Mouse (Mus musculus): ENCODE data around the gene Wbp2. TPM values are rescaled to one million over a fixed set of nuclear protein-coding genes. Genes with fewer than 3 reads are reported as not detected.
A peak's percentile ranks its signal among the peaks of the same experiment; 100 is the strongest.

Wbp2 gene
- polyA plus RNA-seq, 1 experiment from 2014 or later: 135 TPM

- H3K4me2 ChIP-seq (ENCODE audit: low read depth, low read length): no peak overlapping the region
- 96% methylated on average over 1 of the region's 1 CpGs for WGBS
- H3K36me3 ChIP-seq (ENCODE audit: control insufficient read depth, insufficient read depth, low read length): peaks cover 13% of the 10 kb centered on the region
Observed at GRCm38 (mm10) chr11:116043286-116043685, 43.5 kb downstream of the Wbp2 start.

DNA sequence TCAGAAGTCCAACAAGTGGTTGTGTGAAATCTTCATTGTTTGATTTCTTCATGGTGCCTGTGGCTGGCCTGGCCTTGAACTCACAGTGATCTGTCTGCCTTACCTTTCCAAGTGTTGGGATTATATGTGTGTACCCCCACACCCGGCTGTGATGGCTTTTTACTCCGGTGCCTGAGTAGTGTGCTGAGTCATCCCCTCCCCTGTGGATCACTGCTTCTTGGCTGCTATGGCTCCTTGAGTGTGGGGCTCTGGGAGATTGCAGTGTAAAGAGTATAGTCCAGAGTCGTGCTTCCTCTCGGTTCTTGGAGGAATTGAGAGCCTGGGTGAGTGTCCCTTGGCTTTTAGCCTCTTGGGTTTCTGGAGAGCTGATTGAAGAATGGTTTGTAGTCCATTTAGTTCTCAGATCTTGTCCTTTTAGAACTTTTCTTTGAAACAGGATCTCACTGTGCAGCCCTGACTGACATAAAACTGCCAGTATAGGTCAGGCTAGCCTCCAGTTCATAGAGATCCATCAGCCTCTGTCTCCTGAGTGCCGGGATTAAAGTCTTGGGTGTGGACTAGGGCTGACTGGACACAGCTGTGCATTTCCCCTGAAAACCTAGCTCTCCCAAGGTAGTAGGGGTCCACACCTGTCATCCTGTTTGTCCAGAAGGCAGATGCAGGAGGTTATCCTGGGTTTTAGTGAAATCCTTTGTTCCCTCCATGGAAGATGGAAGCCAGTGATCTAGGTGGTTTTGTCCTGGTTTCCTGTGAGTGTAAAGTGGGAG is 44.2 kb downstream of the Wbp2 start:
- H3K27ac ChIP-seq (ENCODE audit: low read length): no peak overlapping the region
- no peak overlapping the region for H3K4me3 ChIP-seq (ENCODE audit: low read length)
- no peak for ATAC-seq
- 80% methylated on average over 5 of the region's 5 CpGs for WGBS
- no peaks in the 10 kb centered on the region for H3K9me3 ChIP-seq (ENCODE audit: control insufficient read depth, low read length)
- H3K4me2 ChIP-seq (ENCODE audit: low read depth, low read length): no peak overlapping the region
- H3K27me3 ChIP-seq (replicated peaks; ENCODE audit: control insufficient read depth, insufficient read depth, low read length): no peaks in the 10 kb centered on the region
- H3K4me1 ChIP-seq (ENCODE audit: control insufficient read depth, insufficient read depth, low read length): no peaks in the 10 kb centered on the region
- H3K36me3 ChIP-seq (ENCODE audit: control insufficient read depth, insufficient read depth, low read length): peaks cover 10% of the 10 kb centered on the region; the same call in 1 of the 2 replicates
- no peak overlapping the region for H3K9ac ChIP-seq (ENCODE audit: low read depth, low read length)

More at GRCm38 (mm10) chr11:116043286-116043685, 43.5 kb downstream of the Wbp2 start:
- H3K4me3 ChIP-seq (ENCODE audit: low read length): no peak overlapping the region
- H3K4me1 ChIP-seq (ENCODE audit: control insufficient read depth, insufficient read depth, low read length): no peaks in the 10 kb centered on the region
- no peaks in the 10 kb centered on the region for H3K27me3 ChIP-seq (replicated peaks; ENCODE audit: control insufficient read depth, insufficient read depth, low read length)
- H3K9ac ChIP-seq (ENCODE audit: low read depth, low read length): no peak overlapping the region
- no peak for ATAC-seq
- H3K27ac ChIP-seq (ENCODE audit: low read length): no peak overlapping the region
- H3K9me3 ChIP-seq (ENCODE audit: control insufficient read depth, low read length): no peaks in the 10 kb centered on the region

DNA sequence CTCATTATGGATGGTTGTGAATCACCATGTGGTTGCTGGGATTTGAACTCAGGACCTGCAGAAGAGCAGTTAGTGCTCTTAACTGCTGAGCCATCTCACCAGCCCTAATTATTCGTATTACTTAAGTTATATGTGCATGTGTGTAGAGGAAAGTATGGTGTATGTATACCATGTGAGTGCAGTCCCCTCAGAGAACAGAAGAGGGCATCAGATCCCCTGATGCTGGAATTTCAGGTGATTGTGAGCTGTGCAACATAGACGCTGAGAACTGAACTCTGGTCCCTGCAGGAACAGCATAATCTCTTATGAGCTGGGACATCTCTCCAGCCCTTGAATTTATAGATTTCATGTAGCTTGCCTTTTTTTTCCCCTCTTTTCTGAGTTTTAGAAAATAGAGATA is 45.0 kb downstream of the Wbp2 start:
- no peak overlapping the region for H3K4me2 ChIP-seq (ENCODE audit: low read depth, low read length)
- WGBS: 99% methylated on average over 2 of the region's 2 CpGs
- no peak overlapping the region for H3K27ac ChIP-seq (ENCODE audit: low read length)
- no peaks in the 10 kb centered on the region for H3K4me1 ChIP-seq (ENCODE audit: control insufficient read depth, insufficient read depth, low read length)
- no peak for ATAC-seq
- no peaks in the 10 kb centered on the region for H3K27me3 ChIP-seq (replicated peaks; ENCODE audit: control insufficient read depth, insufficient read depth, low read length)
- peaks cover 10% of the 10 kb centered on the region; the same call in 1 of the 2 replicates for H3K36me3 ChIP-seq (ENCODE audit: control insufficient read depth, insufficient read depth, low read length)
- no peak overlapping the region for H3K9ac ChIP-seq (ENCODE audit: low read depth, low read length)
- H3K9me3 ChIP-seq (ENCODE audit: control insufficient read depth, low read length): no peaks in the 10 kb centered on the region
- H3K4me3 ChIP-seq (ENCODE audit: low read length): no peak overlapping the region

DNA sequence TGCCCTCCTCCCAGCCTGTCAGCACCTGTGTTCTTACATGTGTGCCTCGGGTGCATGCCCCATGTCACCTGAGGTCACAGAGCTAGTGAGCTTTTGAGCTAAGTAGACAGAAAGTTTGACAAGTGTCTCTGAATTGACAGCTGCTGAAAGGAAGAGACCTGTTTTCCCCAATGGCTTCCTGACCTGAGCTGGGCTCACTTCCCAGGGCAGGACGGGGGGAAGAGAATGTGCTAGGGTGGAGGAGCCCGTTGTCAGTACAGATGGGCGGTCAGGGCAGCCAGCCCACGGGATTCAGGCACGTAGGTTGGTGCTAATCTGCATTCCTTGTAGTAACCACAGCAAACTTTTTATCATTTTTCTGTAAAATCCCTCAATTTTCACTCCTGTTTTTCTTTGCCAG is 46.2 kb downstream of the Wbp2 start:
- Histone ChIP-seq H3K27me3 (replicated peaks; ENCODE audit: control insufficient read depth, insufficient read depth, low read length) (no peaks in the 10 kb centered on the region), H3K4me2 (ENCODE audit: low read depth, low read length) (no peak overlapping the region), H3K36me3 (ENCODE audit: control insufficient read depth, insufficient read depth, low read length) (peaks cover 8% of the 10 kb centered on the region; the same call in 1 of the 2 replicates), H3K27ac (ENCODE audit: low read length) (no peak overlapping the region), H3K9me3 (ENCODE audit: control insufficient read depth, low read length) (no peaks in the 10 kb centered on the region), H3K4me3 (ENCODE audit: low read length) (no peak overlapping the region), H3K4me1 (ENCODE audit: control insufficient read depth, insufficient read depth, low read length) (no peaks in the 10 kb centered on the region), H3K9ac (ENCODE audit: low read depth, low read length) (no peak overlapping the region)
- no peak for ATAC-seq
- 88% methylated on average over 6 of the region's 6 CpGs for WGBS

DNA sequence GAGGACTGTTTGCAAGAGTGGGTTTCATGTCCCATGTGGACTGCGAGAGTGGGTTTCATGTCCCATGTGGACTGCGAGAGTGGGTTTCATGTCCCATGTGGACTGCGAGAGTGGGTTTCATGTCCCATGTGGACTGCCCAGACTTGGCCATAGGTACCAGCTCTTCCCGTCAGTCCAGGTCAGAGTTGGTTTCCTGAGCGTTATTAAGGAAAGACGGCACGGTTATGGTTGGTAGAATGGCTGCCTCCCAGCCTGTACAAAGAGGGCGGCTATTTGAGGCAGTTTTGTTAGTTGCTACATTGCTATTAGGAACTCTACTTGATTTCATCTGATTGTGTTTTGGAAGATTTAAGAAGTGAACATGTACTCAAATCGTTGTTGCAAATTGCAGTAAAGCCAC is 49.0 kb downstream of the Wbp2 start:
- H3K4me1 ChIP-seq (ENCODE audit: control insufficient read depth, insufficient read depth, low read length): peaks cover under 1% of the 10 kb centered on the region; the same call in 1 of the 2 replicates
- no peaks in the 10 kb centered on the region for H3K27me3 ChIP-seq (replicated peaks; ENCODE audit: control insufficient read depth, insufficient read depth, low read length)
- no peak overlapping the region for H3K27ac ChIP-seq (ENCODE audit: low read length)
- no peak overlapping the region for H3K9ac ChIP-seq (ENCODE audit: low read depth, low read length)
- ATAC-seq: no peak
- H3K36me3 ChIP-seq (ENCODE audit: control insufficient read depth, insufficient read depth, low read length): peaks cover 3% of the 10 kb centered on the region; the same call in 1 of the 2 replicates
- 90% methylated on average over 9 of the region's 9 CpGs for WGBS
- no peak overlapping the region for H3K4me2 ChIP-seq (ENCODE audit: low read depth, low read length)
- H3K4me3 ChIP-seq (ENCODE audit: low read length): no peak overlapping the region
- H3K9me3 ChIP-seq (ENCODE audit: control insufficient read depth, low read length): no peaks in the 10 kb centered on the region

- no peak for ATAC-seq
- no peak overlapping the region for H3K9ac ChIP-seq (ENCODE audit: low read depth, low read length)
- H3K9me3 ChIP-seq (ENCODE audit: control insufficient read depth, low read length): no peaks in the 10 kb centered on the region
- H3K27me3 ChIP-seq (replicated peaks; ENCODE audit: control insufficient read depth, insufficient read depth, low read length): no peaks in the 10 kb centered on the region
- no peak overlapping the region for H3K4me3 ChIP-seq (ENCODE audit: low read length)
- H3K27ac ChIP-seq (ENCODE audit: low read length): no peak overlapping the region
- peaks cover 7% of the 10 kb centered on the region for H3K4me1 ChIP-seq (ENCODE audit: control insufficient read depth, insufficient read depth, low read length)
- H3K4me2 ChIP-seq (ENCODE audit: low read depth, low read length): no peak overlapping the region
- WGBS: 86% methylated on average over 3 of the region's 3 CpGs
- H3K36me3 ChIP-seq (ENCODE audit: control insufficient read depth, insufficient read depth, low read length): no peaks in the 10 kb centered on the region
Observed at GRCm38 (mm10) chr11:116036671-116037070, 50.1 kb downstream of the Wbp2 start.

DNA sequence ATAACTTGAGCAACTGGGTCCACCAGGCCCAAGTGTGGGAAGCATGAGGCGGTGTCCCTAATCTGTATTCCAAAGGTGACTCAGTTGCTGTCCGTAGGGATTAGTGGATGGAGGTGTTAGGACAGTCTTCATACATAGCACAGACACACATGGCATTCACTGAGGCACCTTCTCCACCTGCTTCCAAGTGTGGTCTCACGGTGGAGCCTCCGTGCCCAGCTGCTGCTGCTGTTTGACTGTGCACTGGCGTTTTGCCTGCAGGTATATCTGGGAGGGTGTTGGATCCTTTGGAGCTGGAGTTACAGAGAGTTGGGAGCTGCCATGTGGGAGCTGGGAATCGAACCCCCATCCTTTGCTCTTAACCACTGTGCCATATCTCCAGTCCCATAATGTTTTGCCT is 52.2 kb downstream of the Wbp2 start:
- Histone ChIP-seq H3K4me2 (ENCODE audit: low read depth, low read length) (no peak overlapping the region), H3K27ac (ENCODE audit: low read length) (no peak overlapping the region), H3K4me3 (ENCODE audit: low read length) (no peak overlapping the region), H3K9ac (ENCODE audit: low read depth, low read length) (no peak overlapping the region), H3K27me3 (replicated peaks; ENCODE audit: control insufficient read depth, insufficient read depth, low read length) (no peaks in the 10 kb centered on the region), H3K4me1 (ENCODE audit: control insufficient read depth, insufficient read depth, low read length) (peaks cover 9% of the 10 kb centered on the region), H3K36me3 (ENCODE audit: control insufficient read depth, insufficient read depth, low read length) (no peaks in the 10 kb centered on the region), H3K9me3 (ENCODE audit: control insufficient read depth, low read length) (no peaks in the 10 kb centered on the region)
- 95% methylated on average over 6 of the region's 6 CpGs for WGBS
- no peak for ATAC-seq

GRCm38 (mm10) chr11:116030898-116031845 is 55.6 kb downstream of the Wbp2 start:
- no peaks in the 10 kb centered on the region for H3K27me3 ChIP-seq (replicated peaks; ENCODE audit: control insufficient read depth, insufficient read depth, low read length)
- H3K9ac ChIP-seq (ENCODE audit: low read depth, low read length): peak overlapping the region; percentile 94
- H3K4me1 ChIP-seq (ENCODE audit: control insufficient read depth, insufficient read depth, low read length): peaks cover 9% of the 10 kb centered on the region
- peak; percentile 24 for ATAC-seq
- peak overlapping the region; percentile 69 for H3K4me3 ChIP-seq (ENCODE audit: low read length)
- 26% methylated on average over 14 of the region's 14 CpGs for WGBS
- H3K9me3 ChIP-seq (ENCODE audit: control insufficient read depth, low read length): no peaks in the 10 kb centered on the region
- H3K4me2 ChIP-seq (ENCODE audit: low read depth, low read length): peak overlapping the region; percentile 74
- peak overlapping the region; percentile 100 for H3K27ac ChIP-seq (ENCODE audit: low read length)
- no peaks in the 10 kb centered on the region for H3K36me3 ChIP-seq (ENCODE audit: control insufficient read depth, insufficient read depth, low read length)

Measured in intestine, embryonic 16.5 days (tissue).